17 mouse cellular contexts compared by ENCODE assay signal in the genomic region with DNA sequence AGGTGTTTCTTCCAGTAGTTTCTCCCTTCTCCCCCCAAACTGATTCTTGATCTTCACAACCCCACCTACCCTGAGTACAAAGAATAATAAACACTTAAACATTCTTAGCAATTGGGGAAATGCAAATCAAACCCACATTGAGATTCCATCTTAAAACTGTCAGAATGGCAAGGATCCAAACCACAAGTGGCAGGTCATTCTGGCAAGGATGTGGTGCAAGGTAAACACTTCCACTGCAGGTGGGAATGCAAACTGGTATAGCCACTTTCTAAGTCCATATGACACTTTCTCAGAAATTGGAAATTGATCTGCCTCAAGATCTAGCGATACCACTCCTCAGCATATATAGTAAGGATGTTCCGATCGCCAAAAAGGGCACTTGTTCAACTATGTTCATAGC.
"Had no signal": no experiment of that assay in that cellular context is flagged by ENCODE, and none has a peak within 500 bp of the region (broad histone marks: within the 10 kb centered on the region; RNA-seq: fewer than 3 reads in every experiment).

No protein-coding gene starts in this region.

- H3K9ac ChIP-seq: intestine, embryonic 15.5 days; limb, embryonic 12.5 days; limb, embryonic 15.5 days; liver, embryonic 14.5 days; liver, postnatal 0 days; midbrain, embryonic 13.5 days; stomach, embryonic 15.5 days had no signal

- DNase-seq: kidney, adult 18-20 months; kidney, adult 9 months; kidney, postnatal 14 days; kidney, postnatal 4 days; left cerebral cortex, postnatal 4 days; liver, postnatal 0 days; right cerebral cortex, postnatal 4 days; thymus, postnatal 25 days had no signal

- H3K4me1 ChIP-seq: intestine, embryonic 15.5 days; limb, embryonic 12.5 days; limb, embryonic 15.5 days; megakaryocyte, embryonic 14.5 days; midbrain, embryonic 13.5 days; stomach, embryonic 15.5 days had no signal

- H3K27ac ChIP-seq: intestine, embryonic 15.5 days; limb, embryonic 12.5 days; limb, embryonic 15.5 days; liver, embryonic 14.5 days; midbrain, embryonic 10.5 days; midbrain, embryonic 13.5 days; stomach, embryonic 15.5 days had no signal

- H3K9me3 ChIP-seq: intestine, embryonic 15.5 days; limb, embryonic 12.5 days; limb, embryonic 15.5 days; megakaryocyte, embryonic 14.5 days; midbrain, embryonic 10.5 days; midbrain, embryonic 13.5 days; stomach, embryonic 15.5 days had no signal

- ATAC-seq: intestine, embryonic 15.5 days; liver, postnatal 0 days; midbrain, embryonic 13.5 days had no signal

- H3K4me3 ChIP-seq: intestine, embryonic 15.5 days; limb, embryonic 12.5 days; limb, embryonic 15.5 days; megakaryocyte, embryonic 14.5 days; midbrain, embryonic 10.5 days; midbrain, embryonic 13.5 days; stomach, embryonic 15.5 days had no signal

- H3K27me3 ChIP-seq: intestine, embryonic 15.5 days; limb, embryonic 12.5 days; limb, embryonic 15.5 days; megakaryocyte, embryonic 14.5 days; midbrain, embryonic 13.5 days; stomach, embryonic 15.5 days had no signal

- H3K36me3 ChIP-seq: intestine, embryonic 15.5 days; limb, embryonic 12.5 days; limb, embryonic 15.5 days; midbrain, embryonic 10.5 days; midbrain, embryonic 13.5 days; stomach, embryonic 15.5 days had no signal

- H3K4me2 ChIP-seq: intestine, embryonic 15.5 days; limb, embryonic 12.5 days; limb, embryonic 15.5 days; liver, embryonic 11.5 days; midbrain, embryonic 13.5 days; stomach, embryonic 15.5 days had no signal
